Mouse (Mus musculus) myocyte (in vitro differentiated cells): ENCODE results near the gene 9330182O14Rik. TPM values are rescaled to one million over a fixed set of nuclear protein-coding genes. Genes with fewer than 3 reads are reported as not detected.

Experiments used
- H3K27me3 ChIP-seq: one replicate; pipeline ENCODE4 v1.6.1; 2011; ENCODE audit not compliant: control insufficient read depth, insufficient read depth, insufficient read length
- H3K36me3 ChIP-seq: one replicate; pipeline ENCODE4 v1.6.1; 2011; ENCODE audit not compliant: control insufficient read depth, insufficient read depth
- H3K4me2 ChIP-seq: one replicate; pipeline ENCODE4 v1.6.1; 2011; ENCODE audit warnings: low read depth, control low read depth
- H3K4me3 ChIP-seq: one replicate; pipeline ENCODE4 v1.5.1; 2011; ENCODE audit warnings: mild to moderate bottlenecking, control low read depth, moderate library complexity
- H3K79me2 ChIP-seq: one replicate; pipeline ENCODE4 v1.6.1; 2011; ENCODE audit not compliant: control insufficient read depth, insufficient read depth
- H3ac ChIP-seq: one replicate; pipeline ENCODE4 v1.6.1; 2011; ENCODE audit not compliant: control insufficient read depth, insufficient read length
- REST ChIP-seq: IDR thresholded peaks from one replicate; pipeline ENCODE4 v1.6.1; 2011; ENCODE audit warnings: mild to moderate bottlenecking, control low read depth, moderate library complexity; ENCODE audit not compliant: insufficient read depth, insufficient read length
- TCF12 ChIP-seq: IDR thresholded peaks from one replicate; pipeline ENCODE4 v1.6.1; 2011; ENCODE audit warnings: mild to moderate bottlenecking, control low read depth; ENCODE audit not compliant: poor library complexity, insufficient read depth, severe bottlenecking
- USF1 ChIP-seq: IDR thresholded peaks from one replicate; pipeline ENCODE4 v1.6.1; 2011; ENCODE audit warnings: low read depth, mild to moderate bottlenecking, control low read depth, moderate library complexity
- polyA plus RNA-seq: library from polyadenylated mRNA; unstranded; fragments of >200 nt; fragmentation: generic; extraction: Trizol; gene quantifications from one replicate; pipeline ENCODE4 v1.2.1, GENCODE M21; 2012; ENCODE audit warnings: missing spikeins

Gene 9330182O14Rik
- polyA plus RNA-seq, 1 experiment = not detected

- no peak overlapping the region for H3K4me2 ChIP-seq
- no peak overlapping the region for H3K4me3 ChIP-seq
- H3ac ChIP-seq = no peak overlapping the region
- no peak for TF ChIP-seq USF1
- no peak for TF ChIP-seq TCF12
- no peak for TF ChIP-seq REST
- H3K27me3 ChIP-seq = no peaks in the 10 kb centered on the region
- no peaks in the 10 kb centered on the region for H3K79me2 ChIP-seq
- H3K36me3 ChIP-seq = no peaks in the 10 kb centered on the region
Observed at GRCm38 (mm10) chr15:40187017-40187416, 52.9 kb downstream of the 9330182O14Rik start.
